Mouse (Mus musculus): Measurements from ENCODE around the gene BC030867.

Gene BC030867

DNA sequence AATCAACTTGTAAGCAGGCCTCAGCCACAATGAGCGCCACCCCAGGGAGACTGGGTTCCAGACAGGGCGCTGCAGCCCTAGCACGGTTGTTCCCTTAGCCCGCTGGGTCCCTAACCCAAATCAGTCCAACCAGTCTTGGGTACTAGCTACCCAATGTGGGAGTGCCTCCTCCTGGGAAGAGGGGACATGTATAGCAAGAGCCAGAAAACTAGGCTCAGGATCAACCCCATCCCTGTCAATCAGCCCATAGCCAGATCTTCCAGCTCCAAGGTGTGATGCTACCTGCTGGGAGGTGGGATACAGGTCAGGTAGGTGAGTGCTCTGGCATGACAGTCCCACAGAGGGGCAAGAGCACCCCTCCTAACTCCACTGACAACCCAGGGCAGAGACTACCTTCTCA lies 41.5 kb downstream of the BC030867 start:
- no peak for DNase-seq (ENCODE audit: low spot score in 2 of 2)

DNA sequence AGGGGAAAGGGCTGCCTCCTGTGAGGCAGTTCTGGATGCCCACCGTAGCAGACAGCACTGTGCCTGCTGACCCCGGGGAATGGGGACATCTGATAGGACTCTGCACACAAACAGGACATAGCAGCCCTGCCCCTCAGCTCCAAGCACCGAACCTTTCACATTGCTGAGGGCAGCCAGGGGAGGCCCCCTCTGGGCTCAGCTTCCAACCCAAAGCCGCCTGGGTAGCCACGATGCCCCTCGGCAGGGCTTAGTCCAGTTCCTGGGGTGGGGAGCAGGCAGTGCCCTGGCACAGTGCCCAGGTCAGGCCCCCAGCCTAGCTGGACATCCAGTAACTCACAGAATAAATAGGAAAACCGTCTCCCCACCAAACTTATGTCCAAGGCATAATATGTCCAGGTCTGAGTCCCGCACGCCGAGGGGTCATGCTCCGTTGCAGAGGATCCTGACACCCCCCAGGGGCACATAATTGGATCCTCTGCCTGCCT lies 42.4 kb downstream of the BC030867 start:
- no peak for DNase-seq (ENCODE audit: low spot score in 2 of 2)

DNA sequence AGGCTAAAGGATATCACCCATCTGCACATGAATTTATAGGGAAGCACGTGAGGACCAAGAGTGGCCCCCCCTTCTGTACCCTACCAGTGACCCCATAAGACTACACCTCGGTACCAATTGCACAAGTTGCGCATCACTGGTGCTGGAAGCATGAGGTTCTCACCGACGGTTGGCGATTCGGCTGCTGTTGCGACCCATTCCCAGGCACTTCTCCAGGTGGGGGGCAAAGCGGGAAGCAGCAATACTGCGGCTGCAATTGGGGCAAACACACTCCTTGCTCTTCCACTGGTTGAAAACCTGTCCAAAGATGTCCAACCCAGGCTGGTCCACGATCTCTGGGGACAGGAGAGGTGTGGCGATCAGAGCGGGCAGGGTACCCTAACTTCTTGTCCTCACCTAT lies 45.3 kb downstream of the BC030867 start:
- no peak for DNase-seq (ENCODE audit: low spot score in 2 of 2)

DNA sequence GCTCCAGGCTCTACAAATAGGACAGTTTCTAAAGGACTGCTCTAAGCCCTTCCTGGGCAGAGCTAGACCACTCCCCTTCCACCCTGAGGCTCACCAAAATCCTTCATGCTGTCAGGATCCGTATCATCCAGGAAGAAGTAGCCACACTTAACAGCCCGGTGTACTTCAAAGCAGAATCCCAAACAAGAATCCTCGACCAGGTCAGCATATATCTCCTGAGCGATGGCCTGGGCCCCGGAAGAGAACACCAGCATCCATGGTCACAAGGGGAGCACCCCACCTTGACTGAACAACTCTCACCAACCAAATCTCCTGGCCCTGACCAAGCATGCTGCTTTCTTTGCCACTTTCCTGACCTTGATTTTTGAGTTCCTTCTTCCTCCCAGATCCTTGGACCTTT lies 45.7 kb downstream of the BC030867 start:
- no peak for DNase-seq (ENCODE audit: low spot score in 2 of 2)

DNA sequence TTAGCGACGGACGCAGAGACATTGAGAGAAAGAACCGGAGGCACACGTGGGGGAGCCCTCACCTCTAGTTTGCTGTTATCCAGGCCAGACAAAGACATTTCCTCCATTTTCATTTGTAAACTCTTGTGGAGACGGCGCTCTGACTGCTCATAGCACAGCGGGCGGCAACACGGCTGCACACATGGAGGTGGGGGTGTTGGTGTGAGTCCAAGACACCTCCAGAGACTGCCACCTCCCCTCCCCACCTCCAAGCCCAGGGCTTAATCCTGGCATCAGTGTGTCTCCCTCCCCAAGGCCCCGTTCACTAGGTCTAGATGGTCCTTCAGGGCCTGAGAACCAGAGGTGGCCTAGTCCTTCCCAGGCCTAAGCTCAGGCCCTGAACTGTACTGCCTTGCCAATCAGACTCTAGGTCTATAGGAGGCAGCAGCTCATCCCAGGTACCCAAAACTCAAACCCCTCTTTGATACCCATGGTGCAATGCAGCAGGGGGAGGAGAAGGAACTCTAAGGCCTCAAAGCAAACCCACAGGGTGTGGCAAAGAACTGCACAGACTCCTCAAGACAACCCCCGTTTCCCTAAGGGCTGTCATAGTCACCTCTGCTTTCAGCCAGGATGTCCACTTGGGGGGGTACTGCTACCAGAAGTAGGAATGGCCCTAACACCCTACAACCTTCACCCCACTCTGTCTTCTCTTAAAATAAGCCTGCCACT lies 46.4 kb downstream of the BC030867 start:
- peak; percentile 43 to 50 for DNase-seq (ENCODE audit: low spot score in 2 of 2)

DNA sequence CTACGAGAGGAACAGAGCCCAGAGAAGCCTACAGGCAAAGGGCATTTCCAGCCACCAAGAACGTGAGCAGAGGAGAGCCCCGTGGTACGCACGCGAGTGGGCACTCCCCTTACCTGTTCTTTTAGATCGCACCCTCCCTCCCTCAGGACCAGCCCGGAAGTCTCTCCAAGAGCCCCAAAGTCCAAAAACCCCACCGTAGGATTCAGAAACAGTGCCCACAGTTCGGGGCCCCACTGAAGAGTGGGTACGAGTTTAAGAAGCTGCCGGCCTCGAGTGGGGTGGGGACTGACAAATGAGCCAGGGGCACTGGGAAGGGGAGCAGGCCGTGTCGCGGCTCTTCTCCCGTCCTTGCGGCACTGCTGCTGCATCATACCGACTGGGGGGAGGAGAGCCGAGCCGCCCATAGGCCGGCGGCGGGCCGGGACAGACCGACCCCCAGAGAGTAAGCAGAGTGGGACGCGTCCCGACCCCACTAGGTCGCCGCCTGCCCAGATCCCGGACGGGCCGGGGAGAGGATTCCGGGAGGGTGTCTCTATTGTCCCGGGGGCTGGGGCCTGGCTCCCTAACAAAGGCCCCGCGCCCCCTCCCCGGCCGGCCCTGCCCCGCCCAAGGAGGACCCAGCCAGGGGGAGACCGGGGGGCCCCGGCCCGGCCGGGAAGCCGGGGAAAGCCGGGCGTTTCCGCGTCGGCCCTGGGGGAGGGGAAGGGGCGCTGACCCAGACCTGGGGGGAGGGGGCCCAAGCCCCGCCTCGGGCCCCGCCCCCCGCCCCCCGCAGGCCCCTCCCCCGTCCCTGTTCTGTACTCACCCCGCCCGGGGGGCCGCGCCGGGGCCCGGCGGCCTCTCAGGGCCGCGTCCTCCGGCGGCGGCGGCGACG lies 47.2 kb downstream of the BC030867 start:
- DNase-seq (ENCODE audit: low spot score in 2 of 2): peak in 1 of 2 experiments; percentile 36

DNA sequence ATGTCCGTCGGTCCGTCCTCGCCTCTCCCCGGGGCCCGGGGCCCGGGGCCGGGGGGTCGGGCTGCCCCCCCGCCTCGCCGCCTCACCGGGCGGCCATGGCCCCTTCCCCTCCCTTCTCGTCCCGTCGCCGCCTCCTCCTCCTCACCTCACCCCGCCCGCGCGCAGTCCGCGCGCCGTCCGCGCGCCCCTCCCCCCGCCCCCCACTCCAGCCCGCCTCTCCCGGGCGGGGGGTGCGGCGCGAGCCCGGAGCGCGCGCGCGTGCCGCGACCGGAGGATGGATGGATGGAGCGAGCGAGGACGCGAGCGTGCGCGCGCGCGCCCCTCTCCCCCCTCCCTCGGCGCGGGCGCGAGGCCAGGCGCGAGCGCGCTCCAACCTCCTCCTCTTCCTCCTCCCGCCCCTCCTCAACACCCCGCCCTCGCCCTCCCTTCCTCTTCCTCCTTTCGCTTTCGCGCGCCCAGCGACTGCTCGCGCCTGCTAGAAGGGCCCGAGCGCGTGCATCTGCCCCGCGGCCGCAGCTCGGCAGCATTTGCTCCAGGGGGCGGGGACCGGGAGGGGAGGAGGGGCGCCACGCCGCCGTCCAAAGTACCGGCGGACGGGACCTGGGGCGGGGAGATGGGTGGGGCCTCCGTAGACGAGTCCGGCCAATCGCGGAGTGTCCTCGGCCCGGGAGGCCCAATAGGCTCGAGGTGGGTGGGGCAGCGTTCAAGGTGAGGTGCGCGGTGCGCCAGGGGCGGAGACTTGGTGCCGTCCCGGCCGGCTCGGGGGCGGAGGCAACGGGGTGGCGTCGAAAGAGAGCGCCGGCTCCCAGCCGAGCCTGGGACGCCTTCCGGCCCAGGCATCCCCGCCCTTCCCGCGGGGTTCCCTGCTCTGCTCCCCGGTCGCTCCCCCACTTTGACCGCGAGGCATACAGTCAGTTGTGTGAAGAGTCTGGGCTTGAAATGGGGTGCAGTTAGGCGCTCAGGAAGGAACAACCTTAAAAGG lies 48.1 kb downstream of the BC030867 start, which contains the start of gene Atxn7l3:
Gene Atxn7l3 (minus strand): TSS at position 141 of the 982 bp plus-strand sequence.
- DNase-seq (ENCODE audit: low spot score in 2 of 2): peak; percentile 97 to 99

DNA sequence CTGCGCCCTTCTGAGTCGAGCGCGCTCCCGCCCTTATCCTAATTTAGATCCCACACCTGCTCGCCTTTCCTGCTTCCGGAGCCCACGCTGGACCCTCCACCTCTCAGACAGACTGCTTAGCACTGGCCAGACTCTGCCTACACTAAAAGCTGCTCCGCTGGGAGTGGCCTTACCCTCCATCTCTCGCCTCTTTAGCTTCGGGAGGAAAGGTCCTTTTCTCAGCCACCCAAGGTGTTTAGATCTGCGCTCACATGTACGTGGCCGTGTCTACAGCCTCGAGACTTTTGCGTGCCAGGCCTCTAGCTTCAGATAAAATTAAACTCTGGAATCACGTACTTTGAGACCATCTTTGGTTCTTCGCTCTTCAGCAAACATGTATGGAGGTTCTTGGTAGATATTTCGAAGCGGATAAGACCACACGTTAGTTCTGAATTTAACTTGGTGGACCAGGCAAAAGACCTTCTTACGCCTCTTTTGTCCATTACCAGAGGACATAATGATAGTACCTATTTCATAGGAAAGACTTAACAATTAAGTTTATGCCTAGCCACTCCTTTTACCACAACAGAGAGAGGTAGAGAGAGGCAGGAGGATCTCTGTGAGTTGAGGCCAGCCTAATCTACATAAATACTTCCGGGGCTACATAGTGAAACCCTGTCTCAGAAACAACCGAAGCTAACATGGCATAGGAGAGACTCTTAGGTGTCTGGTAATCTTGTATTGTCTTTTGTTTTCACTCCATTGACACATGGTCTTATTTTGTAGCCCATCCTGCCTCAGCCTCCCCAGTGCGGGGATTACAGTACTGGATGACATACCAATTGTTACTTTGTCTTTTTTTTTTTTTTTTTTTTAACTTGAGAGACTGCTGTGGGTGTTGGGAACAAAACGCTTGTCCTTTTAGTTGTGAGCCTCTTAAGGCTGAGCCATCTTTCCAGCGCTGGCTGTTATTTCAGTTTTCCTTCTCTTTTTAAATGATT lies 49.2 kb downstream of the BC030867 start:
- no peak for DNase-seq (ENCODE audit: low spot score in 2 of 2)

DNA sequence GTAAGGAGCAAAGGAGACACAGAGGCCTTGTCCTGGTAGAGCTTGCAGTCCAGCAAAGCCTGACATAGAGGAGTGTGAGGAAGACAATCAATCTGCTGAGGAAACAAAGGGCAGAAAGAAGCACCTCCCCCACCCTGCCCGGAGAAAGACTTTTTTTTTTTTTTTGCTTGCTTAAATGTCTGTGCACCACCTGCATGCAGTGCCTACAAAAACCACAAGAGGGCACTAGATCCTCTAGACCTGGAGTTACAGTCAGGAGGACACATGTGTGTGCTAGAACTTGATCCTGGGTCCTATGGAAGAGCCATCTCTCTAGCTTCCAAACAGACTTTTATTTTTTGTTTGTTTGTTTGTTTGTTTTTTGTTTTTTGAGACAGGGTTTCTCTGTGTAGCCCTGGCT lies 51.2 kb downstream of the BC030867 start:
- peak in 1 of 2 experiments; percentile 51 for DNase-seq (ENCODE audit: low spot score in 2 of 2)

DNA sequence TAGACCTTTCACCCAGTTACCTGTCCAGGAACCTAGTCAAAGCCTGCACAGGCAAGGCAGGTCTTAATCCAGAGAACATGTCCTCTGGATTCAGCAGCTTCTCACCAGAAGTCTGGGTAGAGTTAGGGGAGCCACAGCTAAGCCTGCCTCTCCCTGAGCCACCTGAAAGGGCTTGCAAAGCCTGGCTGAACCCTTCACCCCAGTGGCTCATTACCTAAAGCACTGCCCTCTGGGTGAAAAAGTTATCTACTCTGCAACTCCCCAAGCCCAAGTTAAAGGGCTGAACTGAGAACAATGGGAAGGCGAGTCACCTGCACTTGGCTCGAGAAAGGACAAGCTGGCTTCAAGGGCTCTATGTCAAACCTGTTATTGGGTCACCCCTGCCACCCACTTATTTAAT lies 55.5 kb downstream of the BC030867 start:
- DNase-seq (ENCODE audit: low spot score in 2 of 2): no peak

DNA sequence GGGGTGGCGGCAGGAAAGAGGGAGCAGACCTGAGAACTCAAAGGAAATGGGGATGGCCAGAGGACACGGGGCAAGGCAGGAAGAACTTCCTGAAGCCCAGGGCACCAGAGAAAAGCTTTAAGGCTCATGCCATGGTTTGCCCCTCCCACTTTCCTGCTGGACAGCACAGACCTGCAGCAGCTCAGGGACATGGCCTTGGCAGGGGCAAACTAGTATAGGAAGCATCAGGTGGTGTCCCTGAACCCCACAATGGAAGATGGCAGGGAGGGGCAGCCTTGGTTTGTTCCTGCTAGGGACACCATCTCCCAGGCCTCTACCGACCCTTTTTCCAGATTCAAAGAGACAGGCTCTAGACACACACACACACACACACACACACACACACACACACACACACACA lies 56.7 kb downstream of the BC030867 start:
- DNase-seq (ENCODE audit: low spot score in 2 of 2): no peak

DNA sequence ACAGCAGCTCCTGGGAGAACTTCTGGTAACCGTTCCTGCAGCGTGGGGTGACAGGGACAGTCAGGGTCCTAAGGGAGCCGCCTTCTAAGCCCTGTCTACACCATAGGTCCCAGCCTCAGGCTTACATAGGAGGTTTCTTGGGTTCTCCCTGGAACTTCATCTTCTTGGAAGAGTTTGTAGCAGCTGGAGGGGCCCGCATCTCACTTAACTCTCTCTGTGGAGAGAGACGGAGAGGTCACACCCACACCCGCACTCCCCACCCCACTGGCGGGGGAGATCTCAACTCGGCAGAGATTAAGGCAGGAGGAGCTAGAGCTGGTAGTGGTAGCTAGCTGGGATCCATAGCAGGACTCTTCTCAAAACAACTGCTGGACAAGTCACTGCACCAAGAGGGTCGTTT lies 59.4 kb downstream of the BC030867 start:
- no peak for DNase-seq (ENCODE audit: low spot score in 2 of 2)

DNA sequence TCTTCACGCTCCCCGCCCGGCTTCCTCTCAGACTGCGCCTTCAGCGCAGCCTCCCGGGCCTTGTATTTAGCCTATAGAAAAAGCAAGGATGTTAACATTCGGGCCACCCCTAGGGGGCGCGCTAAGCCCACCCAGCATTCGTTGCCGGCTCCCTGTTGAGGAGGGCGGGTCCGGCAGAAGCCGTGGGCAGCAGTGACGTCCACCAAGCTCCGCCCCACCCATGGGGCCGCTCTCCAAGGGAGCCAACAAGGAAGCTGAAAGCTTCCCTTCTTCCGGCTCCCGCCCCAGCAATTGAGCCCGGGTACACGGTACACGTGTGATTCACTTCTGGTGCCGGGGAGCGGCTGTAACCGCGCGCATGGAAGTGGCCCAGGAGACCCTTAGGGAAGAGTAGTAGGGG lies 60.3 kb downstream of the BC030867 start:
- peak; percentile 97 to 98 for DNase-seq (ENCODE audit: low spot score in 2 of 2)

DNA sequence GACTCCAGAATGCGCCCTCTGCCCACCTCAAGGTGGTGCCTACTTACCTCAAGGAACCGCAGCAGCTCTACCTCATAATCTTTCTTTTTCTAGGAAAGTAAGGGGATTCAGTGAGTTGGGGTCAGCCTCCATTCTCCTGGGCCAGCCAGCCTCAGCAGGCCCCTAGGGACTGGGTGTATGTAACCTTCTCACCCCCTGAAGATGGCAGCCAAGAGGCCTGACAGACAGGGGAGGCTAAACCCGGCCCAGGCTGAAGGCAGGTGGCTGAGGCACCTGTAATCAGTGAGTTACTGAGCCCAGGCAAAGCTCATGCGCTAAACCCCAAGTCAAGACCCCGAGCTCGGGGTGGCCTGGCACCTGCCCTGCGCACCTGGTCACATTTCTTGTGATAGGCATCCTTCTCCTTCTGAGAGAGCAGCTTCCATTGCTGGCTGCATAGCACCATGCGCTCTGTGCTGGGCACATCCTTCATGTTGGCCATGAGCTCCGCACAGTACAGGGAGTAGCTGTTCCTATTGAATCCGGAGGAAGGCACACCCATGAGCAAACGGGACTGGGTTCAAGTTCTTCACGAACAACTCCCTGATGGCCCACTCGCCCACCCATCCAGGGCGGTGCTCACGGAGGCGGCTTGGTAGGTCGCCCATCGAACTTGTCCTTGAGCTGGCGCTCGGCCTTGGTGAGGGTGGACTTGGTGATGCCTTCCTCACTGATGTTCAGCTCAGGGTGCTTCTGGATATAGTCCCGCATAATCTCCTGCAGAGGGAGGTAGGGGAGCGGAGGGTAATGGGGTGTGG lies 61.3 kb downstream of the BC030867 start:
- no peak for DNase-seq (ENCODE audit: low spot score in 2 of 2)

DNA sequence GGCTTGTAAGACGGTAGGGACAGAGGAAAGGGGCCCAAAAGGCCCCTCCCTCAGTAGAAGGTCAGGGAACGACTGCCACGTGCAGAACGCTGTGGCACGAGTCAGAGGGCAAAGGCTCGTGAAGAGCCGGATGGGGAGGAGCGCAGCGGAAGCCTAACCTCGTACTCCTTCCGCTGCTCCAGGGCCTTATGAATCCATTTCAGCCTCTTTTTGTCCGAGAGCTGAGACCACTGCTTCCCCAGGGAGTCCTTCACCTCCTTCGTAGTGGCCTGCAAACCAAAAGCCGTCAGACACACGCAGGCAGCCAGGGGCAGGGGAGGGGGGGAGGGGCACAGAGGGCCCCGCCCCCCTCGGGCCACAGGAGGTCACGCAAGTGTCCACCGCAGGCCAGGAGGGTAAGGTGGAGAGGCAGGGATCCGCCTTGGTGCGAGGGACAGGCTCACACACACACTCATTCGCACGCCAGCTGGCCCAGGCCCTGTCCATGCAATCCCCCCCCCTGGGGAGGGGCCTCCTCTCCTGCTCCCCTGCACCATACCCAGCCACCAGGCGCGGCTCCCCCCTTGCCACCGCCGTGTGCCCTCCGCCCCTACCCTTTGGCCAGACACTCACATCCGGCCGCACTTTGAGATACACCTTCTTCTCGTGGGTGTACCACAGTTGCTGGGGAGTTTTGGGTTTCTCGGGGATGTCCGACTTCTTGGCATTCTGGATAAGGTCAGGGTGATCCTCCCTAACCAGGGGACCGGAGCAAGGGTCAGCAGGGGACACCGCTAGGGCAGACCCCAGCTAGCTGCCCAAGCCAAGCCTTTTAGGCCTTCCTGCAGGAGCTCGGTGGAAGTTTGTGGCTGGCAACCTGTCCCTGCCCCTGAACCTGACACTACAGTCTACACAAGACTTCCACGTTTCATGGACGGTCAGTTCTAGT lies 62.4 kb downstream of the BC030867 start:
- DNase-seq (ENCODE audit: low spot score in 2 of 2): no peak

DNA sequence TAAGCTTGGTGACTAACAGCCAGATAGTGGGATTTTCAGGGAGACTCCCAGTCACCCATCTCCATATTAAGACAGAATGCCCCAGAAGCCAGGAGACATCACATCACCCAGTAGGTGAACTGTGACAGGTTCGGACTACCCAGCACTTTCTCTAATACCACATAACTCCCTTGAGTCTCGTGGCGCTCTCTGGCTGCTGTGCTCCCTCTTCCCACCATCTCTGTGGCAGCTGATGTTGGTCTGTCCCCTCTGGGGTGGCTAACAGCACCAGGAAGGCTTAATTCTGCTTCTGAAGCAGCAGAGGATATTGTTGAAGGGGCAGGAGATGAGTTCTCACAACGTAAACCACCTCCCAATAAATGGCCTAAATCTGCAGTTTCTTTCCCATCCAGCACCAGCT lies 63.3 kb downstream of the BC030867 start:
- no peak for DNase-seq (ENCODE audit: low spot score in 2 of 2)

DNA sequence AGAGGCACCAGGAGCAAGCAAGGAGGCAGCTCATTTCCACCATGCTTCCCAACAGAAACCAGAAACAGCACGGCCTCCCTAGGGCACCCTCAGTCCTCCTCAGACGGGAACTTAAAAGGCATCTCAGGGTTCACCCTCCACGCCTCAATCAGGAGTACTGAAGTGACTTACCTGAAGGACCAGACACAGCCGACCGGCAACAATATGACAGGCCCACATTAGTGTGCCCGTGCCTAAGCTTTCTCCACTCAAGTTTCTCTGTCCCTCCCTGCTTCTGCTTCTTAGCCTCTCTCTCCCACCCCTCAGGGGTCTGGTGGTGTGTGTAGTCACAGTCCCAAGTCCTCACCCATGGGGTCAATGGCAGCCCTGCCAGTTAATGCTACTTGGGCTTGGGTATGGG lies 63.9 kb downstream of the BC030867 start:
- no peak for DNase-seq (ENCODE audit: low spot score in 2 of 2)

DNA sequence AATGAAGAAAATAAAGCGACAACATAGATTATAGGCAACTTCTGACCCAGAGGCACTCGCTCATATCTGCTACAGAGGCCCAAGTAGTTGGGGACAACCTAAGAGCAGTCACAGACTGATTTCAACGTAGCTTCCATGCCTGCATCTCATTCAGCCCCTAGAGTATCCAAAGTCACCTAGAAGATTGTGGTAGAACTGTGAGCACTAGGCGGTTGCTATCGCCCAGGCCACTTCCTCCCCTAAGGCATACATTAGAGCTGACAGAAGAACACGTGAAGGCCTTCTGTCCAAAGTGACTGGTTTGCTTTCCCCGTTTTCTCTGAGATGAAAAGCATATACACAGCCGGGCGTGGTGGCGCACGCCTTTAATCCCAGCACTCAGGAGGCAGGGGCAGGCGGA lies 65.6 kb downstream of the BC030867 start:
- no peak for DNase-seq (ENCODE audit: low spot score in 2 of 2)
